Mouse (Mus musculus) brown adipose tissue, adult 24 weeks (tissue): Measurements from ENCODE around the gene Pacsin1. TPM values are rescaled to one million over a fixed set of nuclear protein-coding genes. Genes with fewer than 3 reads are reported as not detected.

ENCODE experiments used
- H3K27ac ChIP-seq: fragments of 200-500 bp; replicated peaks from 2 replicates; pipeline ENCODE4 v1.5.1; 2012; ENCODE audit warnings: low read depth, mild to moderate bottlenecking, low read length
- H3K4me1 ChIP-seq: fragments of 200-500 bp; 2 replicates; pipeline ENCODE4 v1.6.1; 2012; ENCODE audit warnings: low read length, mixed read lengths; ENCODE audit not compliant: control insufficient read depth, insufficient read depth, insufficient read length
- H3K4me3 ChIP-seq: fragments of 200-500 bp; 2 replicates; pipeline ENCODE4 v1.5.1; 2012; ENCODE audit warnings: low read depth, mild to moderate bottlenecking, low read length, moderate library complexity; ENCODE audit not compliant: insufficient read depth
- polyA plus RNA-seq: library from polyadenylated mRNA; stranded (reverse); fragments of >200 nt; gene quantifications from 2 replicates; pipeline ENCODE4 v1.2.4, GENCODE M21; 2012; ENCODE audit not compliant: missing spikeins, insufficient read depth, insufficient read length

Pacsin1 gene
- polyA plus RNA-seq, 1 experiment, result not detected

DNA sequence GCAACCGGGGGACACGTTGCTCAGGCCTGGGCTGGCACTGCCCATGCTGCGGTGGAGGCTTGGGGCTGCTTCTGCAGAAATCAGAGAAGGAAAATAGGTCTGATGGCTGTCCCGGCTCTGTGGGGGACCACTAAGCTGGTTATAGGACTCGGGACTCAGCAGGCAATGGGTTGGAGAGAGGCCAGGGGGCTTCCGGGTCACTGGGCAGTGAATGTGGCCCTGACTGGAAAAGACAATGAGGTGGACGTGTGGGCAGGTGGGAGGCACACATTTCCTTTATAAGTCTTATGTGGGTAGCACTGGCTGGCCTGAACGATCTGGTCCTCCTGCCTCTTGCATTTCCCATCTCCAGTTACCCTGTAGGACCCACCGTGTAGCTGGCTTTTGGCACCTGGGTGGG, 65.0 kb downstream of the Pacsin1 start:
- Histone ChIP-seq H3K4me3 (no peak overlapping the region), H3K4me1 (no peaks in the 10 kb centered on the region; the same call in 1 of the 2 replicates), H3K27ac (no peak overlapping the region)

DNA sequence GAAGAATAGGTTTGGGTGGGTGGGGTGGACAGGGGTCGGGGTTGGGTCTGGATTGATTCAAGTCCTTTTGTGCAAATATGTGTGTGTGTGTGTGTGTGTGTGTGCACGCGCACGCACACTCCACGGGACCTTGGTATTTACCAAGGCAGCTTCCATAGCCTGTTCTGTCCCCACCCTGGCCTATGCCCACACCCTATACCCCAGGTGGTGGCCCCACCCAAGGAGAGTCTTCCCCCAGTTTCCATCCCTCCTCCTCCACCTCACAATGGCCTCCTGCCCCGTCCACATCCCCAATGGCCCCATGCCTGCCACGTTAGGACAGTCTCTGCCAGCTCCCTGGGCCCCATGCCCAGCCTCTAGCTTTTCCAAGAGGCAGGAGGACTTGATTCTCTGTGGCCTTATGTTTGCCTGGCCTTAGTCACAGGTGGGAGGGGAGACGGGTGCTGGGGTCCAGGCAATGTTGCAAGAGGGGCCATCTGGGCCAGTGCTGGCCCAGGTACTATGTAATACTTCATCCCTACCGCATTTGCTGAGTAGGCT, 65.9 kb downstream of the Pacsin1 start:
- H3K4me3 ChIP-seq, result no peak overlapping the region
- no peaks in the 10 kb centered on the region; the same call in 1 of the 2 replicates for H3K4me1 ChIP-seq

DNA sequence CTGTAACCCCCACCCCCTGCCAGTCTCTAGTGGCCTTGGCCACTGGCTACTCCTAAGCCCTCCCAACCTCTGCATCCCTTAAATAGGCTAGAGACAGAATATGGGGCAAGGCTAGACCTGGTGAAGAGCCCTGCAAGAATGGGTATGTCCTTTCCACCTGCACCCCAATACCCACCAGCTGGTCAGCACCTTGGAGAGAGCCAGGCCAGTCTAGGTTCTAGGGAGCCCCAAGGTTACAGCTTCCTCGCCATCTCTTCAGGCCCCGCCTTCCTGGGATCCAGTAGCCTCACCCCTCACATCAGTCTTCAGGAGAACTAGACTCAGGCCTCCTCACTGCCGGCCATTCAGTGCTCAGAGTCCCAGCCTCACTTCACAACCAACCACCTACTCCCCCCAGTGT, 69.0 kb downstream of the Pacsin1 start:
- Histone ChIP-seq H3K4me1 (no peaks in the 10 kb centered on the region), H3K4me3 (no peak overlapping the region)

More for the DNA sequence above, 65.9 kb downstream of the Pacsin1 start:
- no peak overlapping the region for H3K27ac ChIP-seq

GRCm38 (mm10) chr17:27725011-27725410, 69.7 kb downstream of the Pacsin1 start:
- Histone ChIP-seq H3K27ac (no peak overlapping the region), H3K4me1 (no peaks in the 10 kb centered on the region), H3K4me3 (no peak overlapping the region)

More for the DNA sequence above, 69.0 kb downstream of the Pacsin1 start:
- no peak overlapping the region for H3K27ac ChIP-seq

DNA sequence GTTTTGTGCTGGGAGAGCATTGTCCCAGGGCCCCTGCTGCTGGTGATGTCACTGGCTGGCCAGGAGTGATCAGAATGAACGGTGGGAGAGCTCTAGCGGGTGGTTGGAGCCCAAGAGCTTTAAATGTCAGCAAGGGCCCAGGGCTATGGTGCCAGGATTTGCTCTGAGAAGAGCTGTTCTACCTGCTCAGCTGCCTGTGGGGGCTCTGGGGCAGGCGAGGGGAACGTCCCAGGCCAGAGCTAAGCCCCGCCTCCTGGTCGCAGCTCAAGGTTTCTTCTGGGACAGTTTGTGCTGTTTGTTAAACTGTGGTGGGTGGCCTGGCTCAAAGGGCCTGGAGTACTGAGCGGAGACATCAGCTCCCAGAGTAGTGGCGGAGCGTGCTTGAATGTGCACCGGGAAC, 70.1 kb downstream of the Pacsin1 start:
- H3K27ac ChIP-seq, result no peak overlapping the region
- no peaks in the 10 kb centered on the region for H3K4me1 ChIP-seq
- H3K4me3 ChIP-seq, result no peak overlapping the region

DNA sequence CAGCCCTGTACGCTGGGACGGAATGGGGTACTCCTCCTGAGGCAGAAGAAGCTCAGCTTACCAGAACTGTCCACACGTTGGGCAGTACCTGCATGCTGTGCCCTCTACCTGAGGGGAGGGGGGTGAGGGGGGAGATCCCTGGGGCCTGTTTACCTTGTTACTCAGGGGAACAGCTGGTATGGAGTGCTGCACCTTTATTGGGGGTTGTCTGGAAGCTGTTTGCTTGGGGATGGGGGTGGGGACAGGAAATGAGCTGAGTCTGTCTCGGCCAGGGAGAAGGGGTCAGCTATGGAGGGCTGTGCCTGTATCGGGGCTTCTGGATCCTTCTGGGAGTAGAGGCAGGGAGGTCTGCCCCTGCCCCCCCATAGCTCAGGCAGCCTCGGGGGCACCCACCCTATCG, 71.2 kb downstream of the Pacsin1 start:
- H3K27ac ChIP-seq, result no peak overlapping the region
- no peaks in the 10 kb centered on the region for H3K4me1 ChIP-seq
- no peak overlapping the region for H3K4me3 ChIP-seq

GRCm38 (mm10) chr17:27728770-27729169, 73.5 kb downstream of the Pacsin1 start, which contains the start of gene Spdef:
Spdef (minus strand) TSS chr17:27728955.
- Histone ChIP-seq H3K4me3 (no peak within 1 kb of the TSS), H3K4me1 (no peaks in the 10 kb centered on the region), H3K27ac (no peak within 1 kb of the TSS)

DNA sequence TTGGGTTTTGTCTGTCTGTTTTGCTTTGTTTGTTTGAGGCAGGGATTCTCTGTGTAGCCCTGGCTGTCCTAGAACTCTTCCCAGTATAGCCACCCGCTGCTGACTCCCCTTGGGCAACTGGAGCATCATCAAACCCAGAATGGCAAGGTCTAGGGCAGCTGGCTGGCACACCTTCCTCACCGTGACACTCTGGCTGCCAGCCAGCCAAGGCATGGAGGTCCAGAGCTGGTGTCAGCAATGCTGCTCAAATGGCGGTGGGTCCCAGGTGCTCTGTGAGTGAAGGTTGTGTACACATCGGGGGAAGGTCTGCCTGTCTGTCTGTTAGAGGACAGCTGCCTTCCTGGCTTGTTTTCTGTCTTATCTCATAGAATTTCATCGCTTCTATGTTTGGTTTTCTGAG, 76.8 kb downstream of the Pacsin1 start:
- no peaks in the 10 kb centered on the region for H3K4me1 ChIP-seq
- no peak overlapping the region for H3K4me3 ChIP-seq
- no peak overlapping the region for H3K27ac ChIP-seq

DNA sequence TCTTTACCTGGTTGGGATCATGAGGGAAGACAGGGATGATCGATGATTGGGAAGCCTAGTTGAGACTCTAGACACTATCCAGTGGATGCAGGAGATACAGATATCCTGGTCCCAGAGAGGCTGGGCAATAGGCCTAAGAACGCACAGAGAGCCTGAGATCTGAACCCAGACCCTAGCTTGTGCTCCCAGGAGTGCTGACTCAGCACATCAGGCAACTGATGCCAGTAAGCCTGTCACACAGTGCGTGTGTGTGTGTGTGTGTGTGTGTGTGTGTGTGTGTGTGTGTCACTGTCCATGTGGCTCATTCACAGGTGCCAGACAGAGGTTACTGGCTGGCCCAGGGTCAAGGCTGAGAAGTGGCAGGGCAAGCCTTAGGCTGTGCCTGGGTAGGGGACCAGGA, 77.4 kb downstream of the Pacsin1 start:
- no peak overlapping the region for H3K27ac ChIP-seq
- no peak overlapping the region for H3K4me3 ChIP-seq
- no peaks in the 10 kb centered on the region for H3K4me1 ChIP-seq

GRCm38 (mm10) chr17:27734344-27735073, 79.2 kb downstream of the Pacsin1 start:
- Histone ChIP-seq H3K4me3 (no peak overlapping the region), H3K27ac (no peak overlapping the region), H3K4me1 (no peaks in the 10 kb centered on the region)

- no peak overlapping the region for H3K4me3 ChIP-seq
- no peak overlapping the region for H3K27ac ChIP-seq
- no peaks in the 10 kb centered on the region for H3K4me1 ChIP-seq
Measured at GRCm38 (mm10) chr17:27740961-27741360, 85.7 kb downstream of the Pacsin1 start.

DNA sequence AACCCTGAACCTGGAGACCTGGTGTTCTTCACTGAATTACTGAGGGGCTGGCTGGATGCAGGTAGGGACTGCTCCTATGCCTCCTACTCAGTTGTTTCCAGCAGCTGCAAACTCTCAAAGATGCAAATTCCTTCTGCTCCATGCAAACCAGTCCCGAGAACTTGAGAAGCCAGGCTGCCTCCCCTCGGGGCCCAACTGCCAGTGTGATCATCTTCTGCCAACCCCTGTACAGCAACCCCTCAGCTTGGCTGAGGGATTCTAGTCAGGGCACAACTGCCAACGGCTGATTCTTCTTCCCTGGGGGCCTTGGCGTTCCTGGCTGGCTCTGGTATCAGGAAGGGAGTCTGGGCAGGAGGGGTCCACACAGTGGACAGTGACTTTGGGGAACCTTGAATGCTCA, 91.1 kb downstream of the Pacsin1 start:
- Histone ChIP-seq H3K4me3 (no peak overlapping the region), H3K4me1 (no peaks in the 10 kb centered on the region), H3K27ac (no peak overlapping the region)

DNA sequence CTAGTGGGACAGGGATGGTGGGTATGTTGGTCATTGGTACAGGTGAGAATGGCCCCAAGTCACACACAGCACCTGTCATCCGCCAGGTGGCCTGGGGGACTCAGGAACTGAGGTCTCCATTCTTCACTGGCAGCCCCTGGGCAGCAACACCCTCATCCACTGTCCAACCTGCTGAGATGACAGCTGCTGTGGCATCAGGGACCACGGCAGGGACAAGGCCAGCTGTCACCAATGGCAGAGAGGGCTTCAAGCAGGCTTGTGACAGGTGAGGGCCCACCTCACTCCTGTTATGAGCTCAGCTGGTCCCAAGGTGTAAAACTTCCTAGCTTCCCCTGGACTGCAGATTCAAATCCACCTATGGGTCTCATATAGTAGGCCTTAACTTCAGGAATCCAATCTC, 92.8 kb downstream of the Pacsin1 start:
- Histone ChIP-seq H3K27ac (no peak overlapping the region), H3K4me1 (no peaks in the 10 kb centered on the region), H3K4me3 (no peak overlapping the region)

- Histone ChIP-seq H3K27ac (no peak overlapping the region), H3K4me1 (no peaks in the 10 kb centered on the region), H3K4me3 (no peak overlapping the region)
Measured at GRCm38 (mm10) chr17:27750451-27750942, 95.2 kb downstream of the Pacsin1 start.

GRCm38 (mm10) chr17:27751314-27752202, 96.2 kb downstream of the Pacsin1 start:
- no peaks in the 10 kb centered on the region for H3K4me1 ChIP-seq
- H3K27ac ChIP-seq, result no peak overlapping the region

More at GRCm38 (mm10) chr17:27751314-27752202, 96.2 kb downstream of the Pacsin1 start:
- H3K4me3 ChIP-seq, result no peak overlapping the region
